Mouse (Mus musculus): ENCODE results near the gene Gm42669. TPM values are rescaled to one million over a fixed set of nuclear protein-coding genes. Genes with fewer than 3 reads are reported as not detected.

Gene Gm42669
- 0.03 TPM in 1 of 2 replicates, not detected in the other for polyA plus RNA-seq (2012; rRNA removed)

DNA sequence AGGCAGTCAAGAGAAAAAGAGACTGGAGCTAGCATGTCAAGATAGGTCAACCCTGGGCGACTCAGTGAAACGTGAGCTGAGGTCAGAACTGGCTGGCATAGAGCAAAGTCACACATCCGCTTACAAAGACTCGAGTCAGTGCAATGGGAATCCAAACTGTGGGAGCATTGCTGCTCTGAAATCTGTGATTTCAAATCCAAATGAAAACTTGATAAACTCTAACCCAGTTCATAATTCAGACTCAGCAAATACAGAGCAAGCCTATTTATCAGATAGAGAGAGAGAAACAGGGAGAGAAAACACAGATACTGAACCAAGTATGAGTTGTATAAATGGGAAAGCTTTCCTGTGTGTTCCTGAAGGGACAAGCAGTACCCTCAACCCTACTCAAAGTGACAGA lies at the start of gene Gm42669:
Gm42669 (plus strand) TSS at position 301 of the 400 bp plus-strand sequence.

DNA sequence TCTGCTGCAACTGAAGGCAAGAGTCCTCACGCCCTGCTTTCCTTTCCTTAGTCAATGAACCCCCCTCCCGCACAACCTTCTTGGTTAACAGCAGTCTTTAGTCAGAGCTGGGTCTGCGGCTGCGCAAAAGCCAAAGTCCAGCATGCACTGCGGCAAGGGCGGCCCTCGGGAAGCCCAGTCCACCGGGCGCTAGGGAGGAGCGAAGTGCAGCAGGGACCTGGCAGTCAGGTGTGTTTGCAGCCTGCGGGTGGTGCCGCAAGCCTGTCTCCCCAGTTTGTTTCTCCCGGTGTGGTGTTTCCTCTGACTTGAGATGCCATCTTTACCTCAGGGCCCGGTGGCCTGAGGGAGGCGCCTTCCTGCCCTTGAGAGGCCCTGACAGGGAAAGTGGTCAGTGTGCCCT lies 27.2 kb downstream of the Gm42669 start, which contains the start of gene 1700028K03Rik:
1700028K03Rik (plus strand) TSS at position 129 of the 400 bp plus-strand sequence.

DNA sequence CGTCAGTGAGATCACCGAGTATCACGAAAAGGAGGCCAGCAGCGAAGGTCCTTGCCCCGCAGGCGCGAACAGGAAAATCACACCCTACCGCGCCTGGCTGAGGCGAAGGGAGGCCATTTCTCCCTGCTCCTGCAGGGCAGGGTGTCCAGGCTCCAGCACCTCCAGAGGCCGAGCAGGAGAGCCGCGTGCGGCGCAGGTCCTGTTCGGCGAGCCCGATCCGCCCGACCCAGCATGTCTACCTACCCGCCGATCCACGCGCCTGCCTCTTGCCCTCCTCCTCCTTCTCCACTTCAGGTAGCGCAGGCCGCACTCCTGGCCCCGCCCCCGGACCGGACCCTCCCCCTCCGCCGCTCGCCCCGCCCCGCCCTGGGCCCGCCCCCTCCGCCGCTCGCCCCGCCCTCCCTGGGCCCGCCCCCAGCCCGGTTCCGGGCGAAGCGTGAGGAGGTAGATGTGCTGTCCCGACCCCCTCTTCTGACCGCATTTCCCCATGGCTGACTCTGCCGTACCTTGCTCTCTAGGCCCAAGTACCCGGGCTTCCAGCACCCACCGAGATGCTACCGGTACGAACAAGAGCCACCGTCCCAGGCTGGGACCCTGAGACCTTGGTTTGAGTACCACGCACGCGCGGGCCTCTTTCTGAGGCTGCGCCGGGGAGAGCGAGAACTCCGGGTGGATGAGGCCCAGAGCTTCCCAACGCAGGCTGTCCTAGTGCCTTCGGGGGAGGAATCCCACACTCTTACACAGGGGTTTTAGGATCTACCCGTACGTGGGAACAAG lies 90.1 kb downstream of the Gm42669 start, which contains the start of the genes Rpap2 and Glmn:
Rpap2 (plus strand) TSS at position 73 of the 777 bp plus-strand sequence.
Glmn (minus strand) TSS at position 588 of the 777 bp plus-strand sequence.

Other genes starting within 250 kb of the Gm42669 start
- 49.2 and 60.8 TPM in 2 replicates for gene Tgfbr3, start 218.0 kb upstream of the Gm42669 start, polyA plus RNA-seq (2012; rRNA removed)
- 3.0 and 3.6 TPM in 2 replicates for gene Brdt, start 176.5 kb upstream of the Gm42669 start, polyA plus RNA-seq (2012; rRNA removed)
- 1.7 and 3.9 TPM in 2 replicates for gene Ephx4, start 104.9 kb upstream of the Gm42669 start, polyA plus RNA-seq (2012; rRNA removed)
- not detected in 2 replicates for gene Lpcat2b, start 76.1 kb upstream of the Gm42669 start, polyA plus RNA-seq (2012; rRNA removed)
- gene Btbd8, start 69.6 kb upstream of the Gm42669 start, polyA plus RNA-seq (2012; rRNA removed), result 1.0 and 1.1 TPM in 2 replicates
- gene 1700028K03Rik, start 27.1 kb downstream of the Gm42669 start, polyA plus RNA-seq (2012; rRNA removed), result 0.02 TPM in 1 of 2 replicates, not detected in the other
- gene Rpap2, start 89.8 kb downstream of the Gm42669 start, polyA plus RNA-seq (2012; rRNA removed), result 2.5 and 2.9 TPM in 2 replicates
- 0.66 and 0.70 TPM in 2 replicates for gene Glmn, start 90.3 kb downstream of the Gm42669 start, polyA plus RNA-seq (2012; rRNA removed)
- 1.8 and 9.1 TPM in 2 replicates for gene Gfi1, start 218.4 kb downstream of the Gm42669 start, polyA plus RNA-seq (2012; rRNA removed)